Mouse (Mus musculus) lung, embryonic 16.5 days (tissue): Measurements from ENCODE around the gene Tgfb1i1. TPM values are rescaled to one million over a fixed set of nuclear protein-coding genes. Genes with fewer than 3 reads are reported as not detected.

Experiments
- ATAC-seq: fragments of 200-750 bp; cut with Nextera tagmentation; 2 replicates; pipeline ENCODE4 v1.8.0; 2017; ENCODE audit warnings: low read depth, mild to moderate bottlenecking, moderate library complexity
- H3K27ac ChIP-seq: fragments of 300-500 bp; sonication (generic); 2 replicates; pipeline ENCODE4 v1.5.1; 2014; ENCODE audit warnings: mild to moderate bottlenecking, control low read depth, low read length
- H3K27me3 ChIP-seq: fragments of 300-500 bp; sonication (generic); 2 replicates; pipeline ENCODE4 v1.6.1; 2014; ENCODE audit warnings: low read depth, low read length, mixed read lengths; ENCODE audit not compliant: control insufficient read depth, insufficient read depth
- H3K36me3 ChIP-seq: fragments of 300-500 bp; sonication (generic); 2 replicates; pipeline ENCODE4 v1.6.1; 2014; ENCODE audit warnings: low read length; ENCODE audit not compliant: control insufficient read depth, insufficient read depth
- H3K4me1 ChIP-seq: fragments of 300-500 bp; sonication (generic); replicated peaks from 2 replicates; pipeline ENCODE4 v1.6.1; 2014; ENCODE audit warnings: low read length, mixed read lengths; ENCODE audit not compliant: control insufficient read depth, insufficient read depth
- H3K4me2 ChIP-seq: fragments of 300-500 bp; sonication (generic); 2 replicates; pipeline ENCODE4 v1.6.1; 2014; ENCODE audit warnings: low read depth, low read length, control low read depth
- H3K4me3 ChIP-seq: fragments of 300-500 bp; sonication (generic); 2 replicates; pipeline ENCODE4 v1.5.1; 2014; ENCODE audit warnings: mild to moderate bottlenecking, low read length, control low read depth
- H3K9ac ChIP-seq: fragments of 300-500 bp; sonication (generic); 2 replicates; pipeline ENCODE4 v1.6.1; 2014; ENCODE audit warnings: low read length, control low read depth
- H3K9me3 ChIP-seq: fragments of 300-500 bp; sonication (generic); 2 replicates; pipeline ENCODE4 v1.6.1; 2016; ENCODE audit warnings: low read length; ENCODE audit not compliant: control insufficient read depth
- WGBS: fragments of 180-500 bp; shearing (Covaris S2); extraction: QIAGEN DNeasy Blood & Tissue Kit; methylation state at CpG from one replicate; pipeline ENCODE4 v1.1.7; 2014; 5-methylcytosine and 5-hydroxymethylcytosine counted together
- polyA plus RNA-seq: library from polyadenylated mRNA; unstranded; fragments of >200 nt; fragmentation: Nextera tagmentation; extraction: Ambion mirVana; gene quantifications from 2 replicates; pipeline ENCODE4 v1.2.1, GENCODE M21; 2015

Tgfb1i1 gene
- polyA plus RNA-seq, 1 experiment from 2014 or later, result 203 TPM

- H3K9ac ChIP-seq, result no peak overlapping the region
- no peaks in the 10 kb centered on the region for H3K27me3 ChIP-seq
- H3K27ac ChIP-seq, result no peak overlapping the region
- H3K4me3 ChIP-seq, result peak overlapping the region; percentile 23
- peaks cover 18% of the 10 kb centered on the region for H3K4me1 ChIP-seq
- WGBS, result 16% methylated on average over 24 of the region's 24 CpGs
- peak overlapping the region; percentile 28 for H3K4me2 ChIP-seq
- no peaks in the 10 kb centered on the region for H3K9me3 ChIP-seq
- H3K36me3 ChIP-seq, result peaks cover 8% of the 10 kb centered on the region
- ATAC-seq, result peak; percentile 18; the same call in 1 of the 2 replicates
Observed at GRCm38 (mm10) chr7:128252609-128253008, 6.0 kb downstream of the Tgfb1i1 start.

GRCm38 (mm10) chr7:128254978-128255377 lies 8.4 kb downstream of the Tgfb1i1 start:
- Histone ChIP-seq H3K4me3 (no peak overlapping the region), H3K36me3 (peaks cover 2% of the 10 kb centered on the region), H3K9ac (no peak overlapping the region), H3K4me2 (no peak overlapping the region), H3K27ac (no peak overlapping the region), H3K4me1 (peaks cover 15% of the 10 kb centered on the region), H3K27me3 (no peaks in the 10 kb centered on the region), H3K9me3 (no peaks in the 10 kb centered on the region)
- ATAC-seq, result no peak
- 56% methylated on average over 2 of the region's 2 CpGs for WGBS

- 79% methylated on average over 5 of the region's 5 CpGs for WGBS
- H3K4me3 ChIP-seq, result no peak overlapping the region
- no peak for ATAC-seq
- peaks cover 11% of the 10 kb centered on the region for H3K4me1 ChIP-seq
- no peak overlapping the region for H3K27ac ChIP-seq
- no peaks in the 10 kb centered on the region for H3K9me3 ChIP-seq
- H3K9ac ChIP-seq, result no peak overlapping the region
- H3K4me2 ChIP-seq, result no peak overlapping the region
- H3K27me3 ChIP-seq, result no peaks in the 10 kb centered on the region
- no peaks in the 10 kb centered on the region for H3K36me3 ChIP-seq
Observed at GRCm38 (mm10) chr7:128255757-128256156, 9.1 kb downstream of the Tgfb1i1 start.

- H3K4me1 ChIP-seq, result peaks cover 11% of the 10 kb centered on the region
- H3K27ac ChIP-seq, result no peak overlapping the region
- no peak for ATAC-seq
- no peak overlapping the region for H3K4me2 ChIP-seq
- H3K9me3 ChIP-seq, result no peaks in the 10 kb centered on the region
- no peak overlapping the region for H3K4me3 ChIP-seq
- H3K36me3 ChIP-seq, result no peaks in the 10 kb centered on the region
- WGBS, result 15% methylated on average over 5 of the region's 5 CpGs
- no peaks in the 10 kb centered on the region for H3K27me3 ChIP-seq
- no peak overlapping the region for H3K9ac ChIP-seq
Observed at GRCm38 (mm10) chr7:128256783-128257334, 10.2 kb downstream of the Tgfb1i1 start.

- H3K4me3 ChIP-seq, result no peak within 1 kb of the TSS
- ATAC-seq, result no peak
- 80% methylated on average over 6 of the region's 6 CpGs for WGBS
- H3K4me1 ChIP-seq, result no peaks in the 10 kb centered on the region
- H3K36me3 ChIP-seq, result peaks cover under 1% of the 10 kb centered on the region
- H3K27me3 ChIP-seq, result no peaks in the 10 kb centered on the region
- H3K27ac ChIP-seq, result no peak within 1 kb of the TSS
- H3K9ac ChIP-seq, result no peak within 1 kb of the TSS
- no peak within 1 kb of the TSS for H3K4me2 ChIP-seq
- no peaks in the 10 kb centered on the region for H3K9me3 ChIP-seq
Observed at GRCm38 (mm10) chr7:128265411-128265810, 18.8 kb downstream of the Tgfb1i1 start, which contains the start of gene Slc5a2. Gene Slc5a2, plus strand, starts transcription at chr7:128265657.

GRCm38 (mm10) chr7:128266056-128266455 lies 19.4 kb downstream of the Tgfb1i1 start:
- ATAC-seq, result no peak
- H3K36me3 ChIP-seq, result peaks cover 6% of the 10 kb centered on the region
- H3K9ac ChIP-seq, result no peak overlapping the region
- no peak overlapping the region for H3K27ac ChIP-seq
- H3K9me3 ChIP-seq, result no peaks in the 10 kb centered on the region
- no peaks in the 10 kb centered on the region for H3K4me1 ChIP-seq
- WGBS, result 58% methylated on average over 5 of the region's 5 CpGs
- H3K4me2 ChIP-seq, result no peak overlapping the region
- no peaks in the 10 kb centered on the region for H3K27me3 ChIP-seq
- H3K4me3 ChIP-seq, result no peak overlapping the region

- Histone ChIP-seq H3K27me3 (no peaks in the 10 kb centered on the region), H3K9me3 (no peaks in the 10 kb centered on the region), H3K4me3 (no peak overlapping the region), H3K9ac (no peak overlapping the region), H3K4me1 (no peaks in the 10 kb centered on the region), H3K4me2 (no peak overlapping the region), H3K36me3 (peaks cover 16% of the 10 kb centered on the region), H3K27ac (no peak overlapping the region)
- 59% methylated on average over 13 of the region's 13 CpGs for WGBS
- ATAC-seq, result no peak
Observed at GRCm38 (mm10) chr7:128267391-128267790, 20.8 kb downstream of the Tgfb1i1 start.

- WGBS, result 81% methylated on average over 7 of the region's 7 CpGs
- no peaks in the 10 kb centered on the region for H3K4me1 ChIP-seq
- H3K4me3 ChIP-seq, result no peak overlapping the region
- H3K27me3 ChIP-seq, result no peaks in the 10 kb centered on the region
- no peak overlapping the region for H3K27ac ChIP-seq
- no peaks in the 10 kb centered on the region for H3K9me3 ChIP-seq
- H3K9ac ChIP-seq, result no peak overlapping the region
- no peak for ATAC-seq
- H3K36me3 ChIP-seq, result peaks cover 18% of the 10 kb centered on the region
- H3K4me2 ChIP-seq, result no peak overlapping the region
Observed at GRCm38 (mm10) chr7:128267813-128268212, 21.2 kb downstream of the Tgfb1i1 start.

- no peak overlapping the region for H3K4me2 ChIP-seq
- no peak overlapping the region for H3K27ac ChIP-seq
- no peaks in the 10 kb centered on the region for H3K9me3 ChIP-seq
- H3K36me3 ChIP-seq, result peaks cover 41% of the 10 kb centered on the region
- ATAC-seq, result peak; percentile 56; the same call in 1 of the 2 replicates
- H3K4me1 ChIP-seq, result no peaks in the 10 kb centered on the region
- H3K9ac ChIP-seq, result no peak overlapping the region
- H3K4me3 ChIP-seq, result no peak overlapping the region
- no peaks in the 10 kb centered on the region for H3K27me3 ChIP-seq
- 42% methylated on average over 13 of the region's 13 CpGs for WGBS
Observed at GRCm38 (mm10) chr7:128270431-128270850, 23.8 kb downstream of the Tgfb1i1 start.

- H3K4me3 ChIP-seq, result no peak overlapping the region
- no peak for ATAC-seq
- WGBS, result 90% methylated on average over 9 of the region's 9 CpGs
- H3K9me3 ChIP-seq, result no peaks in the 10 kb centered on the region
- H3K4me1 ChIP-seq, result no peaks in the 10 kb centered on the region
- no peak overlapping the region for H3K27ac ChIP-seq
- no peak overlapping the region for H3K9ac ChIP-seq
- H3K27me3 ChIP-seq, result no peaks in the 10 kb centered on the region
- H3K4me2 ChIP-seq, result no peak overlapping the region
- H3K36me3 ChIP-seq, result peaks cover 50% of the 10 kb centered on the region
Observed at GRCm38 (mm10) chr7:128271496-128271895, 24.9 kb downstream of the Tgfb1i1 start.
